Mouse (Mus musculus) urinary bladder, adult 18-20 months (tissue): ENCODE measurements at regions not wholly inside any gene's neighbourhood (a gene's known extent, or its start where the extent isn't known, plus 50 kb on each side); places are given as distances from the start of the nearest gene placed in this dataset.

ENCODE experiments used
- DNase-seq, 2 experiments: peaks; one replicate each; pipeline ENCODE4 v3.0.0; 2022; ENCODE audit warnings: low spot score in 2 of 2, mixed read lengths in 2 of 2

DNA sequence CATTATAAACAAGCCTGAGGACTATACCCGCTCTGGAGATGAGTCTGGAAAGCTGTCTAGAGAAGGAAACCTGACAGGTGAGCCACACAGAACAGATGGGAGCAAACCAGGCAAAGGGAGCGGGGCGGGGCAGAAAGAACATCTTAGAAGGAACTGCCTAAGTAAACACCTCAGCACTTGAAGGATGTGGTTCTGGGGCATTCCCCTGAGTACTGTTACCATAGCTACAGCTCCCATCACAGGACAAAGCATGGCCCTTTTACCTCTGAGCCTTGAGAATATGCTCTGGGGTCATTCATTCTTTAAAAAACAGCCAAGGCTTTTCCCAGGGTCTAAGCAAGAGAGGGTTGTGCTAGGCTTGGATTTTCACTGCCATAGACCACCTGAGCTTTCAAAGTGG, 127.6 kb downstream of the Rpap3 start:
- no peak for DNase-seq

DNA sequence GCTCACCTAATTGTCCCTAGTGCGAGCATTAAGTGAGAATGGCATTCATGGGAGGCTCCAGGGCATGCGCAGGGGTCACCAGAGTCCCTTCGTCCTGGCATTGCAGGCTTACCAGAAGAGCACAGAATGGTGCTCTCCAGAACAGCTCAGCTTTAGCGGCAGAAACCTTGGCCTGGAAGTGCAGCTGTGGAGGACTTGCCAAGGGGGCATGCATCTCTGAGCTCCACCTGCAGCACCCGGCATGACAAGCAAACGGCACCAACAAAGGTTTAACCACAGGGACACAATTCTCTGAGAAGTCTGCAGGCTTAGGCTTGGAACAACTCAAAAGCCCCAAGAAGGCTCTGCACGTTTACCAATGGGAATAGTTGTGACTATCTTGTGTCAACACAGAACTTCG, 128.4 kb downstream of the Rpap3 start:
- no peak for DNase-seq

DNA sequence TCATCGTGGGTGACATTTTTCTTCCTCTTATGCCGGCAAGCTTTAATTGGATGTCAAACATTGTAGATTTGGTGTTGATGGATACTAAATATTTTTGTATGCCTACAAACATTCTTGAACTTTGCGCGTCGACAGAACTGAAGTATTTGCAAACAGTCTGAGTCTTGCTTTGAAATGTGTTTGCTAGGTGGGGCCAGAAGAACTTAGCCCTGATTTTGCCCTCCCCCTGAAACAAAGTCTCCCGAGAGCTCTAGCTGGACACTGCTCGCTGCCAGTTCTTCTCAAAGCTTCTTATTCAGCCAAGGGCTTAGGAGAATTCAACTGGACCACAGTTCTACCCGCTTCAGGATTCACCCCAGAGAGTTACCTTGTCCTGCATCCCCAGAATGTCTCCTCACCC, 133.0 kb downstream of the Rpap3 start:
- DNase-seq = no peak

DNA sequence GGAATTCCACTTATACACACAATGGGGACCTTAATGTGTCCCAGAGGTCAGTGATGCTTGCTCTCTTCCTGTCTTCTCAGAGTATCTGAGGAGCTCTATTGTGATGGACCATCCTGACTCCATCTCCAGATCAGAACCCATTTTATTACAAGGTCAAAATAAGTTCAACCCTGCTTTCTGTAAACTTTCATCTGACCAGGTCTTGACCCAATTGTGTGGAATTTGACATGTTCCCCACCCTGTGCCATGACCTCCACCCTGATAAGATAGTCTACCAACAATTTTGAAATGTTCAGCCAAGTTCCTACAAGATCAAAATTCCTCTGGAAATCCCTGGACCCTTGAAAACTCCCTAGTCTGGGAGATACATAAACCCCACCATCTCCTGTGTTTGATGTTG, 133.7 kb downstream of the Rpap3 start:
- DNase-seq = peak in 1 of 2 experiments; percentile 14

DNA sequence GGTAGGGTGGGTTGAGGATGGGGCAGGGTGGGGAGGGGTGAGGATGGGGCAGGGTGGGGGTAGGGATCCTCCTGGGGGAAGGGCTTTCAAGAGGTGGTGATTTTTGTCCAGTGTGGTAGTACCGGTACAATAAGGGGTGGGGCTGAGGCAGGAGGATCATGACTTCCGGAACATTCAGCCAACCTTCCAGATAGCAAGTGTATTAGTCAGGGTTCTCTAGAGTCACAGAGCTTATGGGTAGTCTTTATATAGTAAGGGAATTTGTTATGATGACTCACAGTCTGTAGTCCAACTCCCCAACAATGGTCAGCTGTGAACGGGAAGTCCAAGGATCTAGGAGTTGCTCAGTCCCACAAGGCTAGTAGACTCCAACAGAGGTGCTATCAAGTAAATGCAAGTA, 145.5 kb downstream of the Rpap3 start:
- no peak for DNase-seq

DNA sequence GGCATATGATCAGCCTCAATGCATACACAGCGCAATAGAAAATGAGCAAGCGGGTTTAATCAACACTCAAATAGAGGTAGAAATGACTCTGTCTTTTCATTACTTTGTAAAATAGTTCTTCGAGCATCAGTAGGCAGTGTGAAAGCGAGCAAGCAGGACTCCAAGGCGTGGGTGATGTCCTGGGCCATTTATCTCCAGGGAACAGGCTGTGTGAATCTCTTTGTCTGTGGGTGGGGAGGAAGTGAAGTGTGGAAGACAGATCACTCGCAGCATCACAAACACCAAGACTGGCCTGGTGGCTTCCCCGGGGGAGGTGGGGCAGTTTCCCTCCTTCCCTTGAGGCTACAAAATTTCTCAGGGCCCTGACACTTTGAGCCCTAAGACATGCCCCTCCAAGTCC, 146.9 kb downstream of the Rpap3 start:
- DNase-seq = no peak

DNA sequence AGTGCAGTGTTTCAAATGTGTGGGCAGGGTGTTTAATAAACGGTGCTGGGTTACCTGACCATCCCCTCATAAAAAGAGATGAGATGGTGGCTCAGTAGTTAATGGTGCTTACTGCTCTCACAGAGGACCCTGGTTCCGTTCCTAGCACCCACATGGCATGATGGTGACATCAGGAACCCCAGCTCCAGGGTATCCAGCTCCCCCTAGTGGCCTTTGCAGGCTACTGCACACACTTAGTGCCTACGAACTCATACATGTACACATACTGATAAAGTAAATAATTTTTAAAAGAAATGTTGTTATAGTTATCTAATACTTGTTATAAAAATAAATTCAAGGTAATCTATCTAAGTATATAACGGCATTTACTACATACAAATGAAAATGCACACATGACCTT, 157.3 kb downstream of the Rpap3 start:
- DNase-seq = no peak

DNA sequence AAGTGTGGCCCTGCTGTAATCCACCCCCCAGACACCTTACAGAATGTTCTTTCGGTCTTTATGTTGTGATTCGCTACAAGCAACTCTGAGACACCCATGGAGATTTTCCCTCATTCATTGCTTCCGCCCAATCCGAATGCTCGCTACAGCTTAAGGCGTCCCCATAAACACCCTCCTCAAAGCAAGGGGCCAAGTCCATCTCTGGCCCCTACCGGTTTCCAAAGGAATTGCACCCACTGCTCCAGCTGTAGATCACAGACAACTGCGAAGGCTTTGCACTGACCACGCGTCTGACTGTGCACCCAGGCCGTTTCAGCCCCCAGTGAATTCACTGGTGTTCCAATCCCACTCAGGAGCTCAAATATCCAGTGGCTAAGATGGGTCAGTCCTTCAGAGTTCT, 160.6 kb downstream of the Rpap3 start:
- DNase-seq = no peak

DNA sequence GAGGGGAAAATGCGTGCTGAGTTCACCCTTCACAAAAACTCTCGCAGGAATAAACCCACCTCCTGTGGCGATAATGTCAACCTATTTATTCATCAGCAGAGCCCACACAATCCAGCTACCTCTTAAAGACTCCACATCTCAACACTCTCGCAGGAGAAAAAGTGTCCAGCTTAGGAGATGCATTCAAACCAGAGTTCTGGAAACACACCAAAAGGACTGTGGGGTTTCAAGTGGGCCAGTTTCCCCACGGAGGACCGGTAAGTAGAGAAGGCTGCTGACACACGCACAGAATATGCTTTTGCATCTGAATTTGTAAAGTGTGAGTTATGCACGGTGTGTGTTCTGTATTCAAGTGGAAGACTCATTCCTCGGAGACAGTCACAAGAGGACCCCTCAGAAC, 164.0 kb downstream of the Rpap3 start:
- DNase-seq = no peak

DNA sequence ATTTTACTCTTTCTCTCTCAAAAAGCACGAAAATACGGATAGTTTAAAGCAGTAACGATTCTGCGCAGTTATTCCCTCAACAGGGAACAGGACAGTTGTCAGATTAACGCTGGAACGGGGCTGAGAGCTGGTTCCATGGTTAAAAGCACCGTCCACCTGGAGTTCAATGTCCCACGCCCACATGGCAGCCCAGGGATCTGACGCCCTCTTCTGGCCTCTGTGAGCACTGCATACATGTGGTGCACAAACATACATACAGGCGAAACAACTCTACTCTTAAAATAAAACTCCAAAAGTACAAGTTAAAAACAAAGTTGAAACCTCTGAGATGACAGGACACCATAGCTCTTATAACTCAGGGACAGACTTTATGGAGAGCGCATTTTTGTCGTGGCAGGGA, 169.5 kb downstream of the Rpap3 start:
- DNase-seq = no peak

DNA sequence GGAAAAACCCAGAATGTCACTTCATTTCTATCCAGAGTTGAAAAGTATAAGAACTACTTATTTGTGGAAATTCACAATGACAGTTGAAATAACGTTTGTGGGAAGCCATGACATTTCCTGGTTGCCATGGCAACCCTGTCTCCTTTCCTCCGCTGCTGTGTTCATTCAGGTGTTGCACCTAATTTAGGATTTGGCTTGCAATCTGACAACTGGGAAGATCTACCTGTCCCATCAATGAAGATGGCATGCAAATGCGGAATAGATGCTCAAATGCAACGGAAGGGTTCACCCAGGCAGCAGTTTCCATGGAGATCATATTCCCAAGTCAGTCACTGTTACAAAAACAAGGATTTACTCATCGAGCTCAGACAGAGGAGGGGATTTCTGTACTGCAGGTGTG, 170.7 kb downstream of the Rpap3 start:
- DNase-seq = no peak

DNA sequence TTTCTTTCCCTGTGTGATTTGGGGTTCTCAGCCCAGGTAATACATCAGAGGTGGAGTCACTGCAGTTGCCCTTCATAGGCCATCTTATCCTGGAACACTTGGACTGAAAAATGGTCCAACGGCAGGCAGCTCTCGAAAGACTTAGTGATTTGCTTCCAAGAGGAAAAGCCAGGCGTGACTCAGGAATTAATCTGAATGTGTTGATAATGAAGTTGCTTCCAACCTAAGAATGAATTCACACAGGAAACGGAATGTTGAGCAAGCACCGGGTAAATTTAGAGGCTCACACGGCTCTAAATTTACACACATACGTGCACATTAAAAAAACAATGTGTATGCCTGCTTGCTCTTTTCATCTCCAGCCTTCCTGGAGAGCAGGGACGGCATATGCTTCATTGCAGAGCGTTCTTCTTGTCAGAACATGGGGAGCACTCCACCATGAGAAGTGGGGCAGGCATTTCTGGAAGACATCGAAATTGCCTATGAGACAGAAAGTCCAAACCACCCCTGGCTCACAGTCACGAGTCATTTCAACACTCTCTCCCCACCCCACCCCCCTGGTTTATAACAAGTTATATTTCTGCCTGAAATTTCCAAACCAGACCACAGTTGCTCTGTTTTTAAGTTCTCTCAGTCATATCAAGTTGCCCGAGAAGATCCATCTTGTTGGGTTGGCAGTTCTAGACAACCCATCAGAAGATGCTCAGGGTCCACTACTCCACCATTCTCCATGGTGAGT, 171.9 kb downstream of the Rpap3 start:
- DNase-seq = no peak

DNA sequence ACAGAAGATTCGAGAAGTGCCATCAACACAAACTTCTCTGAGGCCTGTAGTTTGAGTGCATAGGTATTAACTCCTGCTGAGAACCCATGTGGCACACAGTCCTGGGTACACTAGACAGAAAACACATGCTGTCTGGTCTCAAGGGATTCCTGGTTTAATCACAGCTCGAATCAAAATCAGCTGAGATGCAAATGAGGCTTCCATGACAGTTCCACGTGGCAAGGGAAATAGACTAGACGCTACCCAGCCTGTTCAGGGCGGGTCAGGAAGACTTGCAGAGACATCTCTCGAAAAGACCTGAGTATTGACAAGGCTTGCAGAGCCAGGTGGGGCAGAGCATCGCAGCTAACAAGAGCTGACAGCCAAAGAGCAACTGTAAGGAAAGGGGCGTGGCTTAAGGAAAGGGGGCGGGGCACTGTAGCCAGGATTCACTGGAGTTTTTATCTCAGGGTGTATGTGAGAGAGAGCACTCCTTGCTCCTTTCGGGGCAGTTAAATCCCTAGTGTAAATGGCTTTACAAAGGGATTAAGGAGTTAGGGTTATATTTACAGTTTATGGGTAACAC, 173.2 kb downstream of the Rpap3 start:
- no peak for DNase-seq

DNA sequence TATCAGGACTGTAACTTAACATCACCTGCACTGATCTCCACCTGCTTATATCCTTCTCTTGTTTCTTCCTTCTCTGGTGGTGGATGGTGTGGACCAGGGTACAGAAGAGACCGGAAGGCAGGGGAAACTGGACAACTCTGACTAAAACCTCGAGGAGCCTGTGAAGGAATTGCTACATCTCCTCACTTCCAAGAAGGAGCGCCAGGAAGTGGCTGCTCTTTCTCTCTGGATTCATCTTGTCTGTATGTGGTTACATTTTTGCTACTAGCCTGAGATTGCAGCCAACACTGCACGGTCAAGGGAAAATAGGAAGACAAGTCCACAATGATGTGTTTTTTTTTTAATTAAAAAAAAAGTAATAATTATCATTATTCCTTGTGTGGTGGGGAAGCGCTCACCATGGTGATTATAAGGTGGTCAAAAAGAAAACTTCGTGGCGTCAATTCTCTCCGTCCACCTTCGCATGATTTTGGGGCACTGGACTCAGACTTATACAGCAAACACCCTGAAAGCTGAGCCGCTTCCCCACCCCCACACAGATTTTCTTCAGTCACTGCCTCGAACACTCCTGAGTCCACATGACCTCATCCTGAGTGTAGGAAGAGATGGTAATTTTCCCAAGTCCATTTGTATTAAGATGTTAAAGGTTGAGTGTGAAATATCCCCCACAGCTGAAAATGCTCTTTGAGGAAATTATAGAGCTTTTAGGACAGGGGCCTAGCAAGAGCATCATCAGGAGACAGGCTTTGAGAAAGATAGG, 177.2 kb downstream of the Rpap3 start:
- DNase-seq = no peak

DNA sequence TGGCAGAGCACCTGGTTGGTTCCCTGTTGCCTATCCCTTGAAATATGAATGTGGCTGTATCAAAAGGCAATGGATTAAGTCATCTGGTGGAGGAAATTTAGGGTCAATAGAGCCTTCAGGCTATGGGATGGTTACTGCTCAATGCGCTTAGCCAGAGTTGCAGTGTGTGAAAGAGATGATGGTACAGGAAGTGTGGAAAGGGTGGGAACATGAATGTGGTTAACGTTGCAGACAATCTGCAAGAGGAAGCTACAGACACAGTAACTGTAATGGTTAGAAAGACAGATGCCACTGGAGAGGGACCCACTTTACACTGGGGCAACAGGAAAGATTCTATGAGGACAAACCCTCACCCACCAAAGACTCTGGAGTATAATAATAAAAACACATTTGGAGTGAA, 185.2 kb downstream of the Rpap3 start:
- DNase-seq = no peak

DNA sequence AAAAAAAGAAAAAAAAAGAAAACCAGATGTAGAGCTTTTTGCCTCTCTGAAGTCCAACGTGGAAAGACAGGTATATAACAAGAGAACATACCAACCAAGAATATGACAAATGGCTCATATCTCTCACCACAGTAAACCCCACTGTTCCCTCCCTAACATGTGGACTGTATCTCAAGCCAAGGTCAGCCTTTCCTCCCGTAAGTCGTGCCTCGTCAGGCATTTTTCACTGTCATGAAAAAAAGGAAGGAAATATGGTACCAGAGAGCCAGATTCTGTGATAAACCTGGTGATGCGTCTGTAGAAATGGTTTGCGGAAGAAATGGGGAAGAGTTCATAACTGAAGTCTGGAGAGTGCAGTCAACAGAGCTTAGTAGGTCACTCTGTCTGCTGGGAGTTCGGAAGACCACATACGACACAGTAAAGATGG, 185.7 kb downstream of the Rpap3 start:
- DNase-seq = no peak

DNA sequence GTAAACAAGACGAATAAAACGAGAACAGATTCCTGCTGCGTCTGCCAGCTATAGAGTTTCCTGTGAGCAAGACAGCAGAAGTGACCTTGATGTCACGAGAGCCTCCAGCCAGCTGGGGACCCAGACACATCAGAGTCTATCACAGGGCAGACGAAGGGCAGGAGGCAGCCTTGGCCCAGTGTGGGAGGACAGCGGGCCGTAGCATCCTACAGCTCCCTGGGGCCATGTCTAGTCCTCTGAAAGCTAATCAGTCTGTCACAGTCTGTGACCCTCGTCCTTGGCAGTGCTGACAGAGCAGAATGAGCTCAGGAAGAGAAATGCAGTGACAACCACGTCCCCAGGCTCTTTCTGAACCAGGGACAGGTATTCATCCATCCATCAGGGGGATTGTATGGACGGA, 187.7 kb downstream of the Rpap3 start:
- no peak for DNase-seq

DNA sequence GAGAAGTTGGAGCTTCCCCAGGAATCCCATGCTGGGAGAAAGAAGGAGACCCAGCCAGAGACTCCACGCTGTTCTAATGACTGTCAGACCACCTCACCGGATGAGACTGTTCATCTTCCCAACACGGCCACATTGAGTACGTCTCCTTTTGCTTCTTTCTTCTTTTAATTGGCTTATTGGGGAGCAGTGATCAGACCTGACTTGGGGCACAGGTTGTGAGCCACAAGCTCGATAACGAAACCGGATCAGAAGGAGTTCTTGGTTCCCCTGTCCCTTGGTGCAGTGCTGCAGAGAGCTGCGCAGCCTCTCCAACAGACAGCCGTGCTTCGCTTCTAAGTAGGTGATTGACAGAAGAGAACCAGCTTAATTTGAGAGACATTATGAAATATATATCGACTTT, 188.4 kb downstream of the Rpap3 start:
- DNase-seq = no peak

DNA sequence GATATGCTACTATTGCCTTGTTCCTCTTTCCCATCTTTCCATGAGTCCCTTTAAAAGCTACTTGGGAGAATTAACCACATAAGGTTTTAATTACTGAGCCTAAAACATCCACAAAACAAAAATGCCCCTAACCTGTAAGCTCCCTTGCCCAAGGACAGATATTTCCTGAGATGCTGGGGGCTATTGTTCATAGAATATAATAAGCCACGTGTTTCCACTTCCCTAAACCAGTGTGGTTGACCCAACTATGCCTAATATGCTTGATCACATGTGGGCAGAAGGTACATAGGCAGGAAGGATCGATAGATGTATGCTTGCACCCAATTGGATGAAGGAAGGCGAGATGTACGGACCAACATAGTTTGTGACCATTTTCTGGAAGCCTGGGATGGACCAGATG, 189.9 kb downstream of the Rpap3 start:
- no peak for DNase-seq

DNA sequence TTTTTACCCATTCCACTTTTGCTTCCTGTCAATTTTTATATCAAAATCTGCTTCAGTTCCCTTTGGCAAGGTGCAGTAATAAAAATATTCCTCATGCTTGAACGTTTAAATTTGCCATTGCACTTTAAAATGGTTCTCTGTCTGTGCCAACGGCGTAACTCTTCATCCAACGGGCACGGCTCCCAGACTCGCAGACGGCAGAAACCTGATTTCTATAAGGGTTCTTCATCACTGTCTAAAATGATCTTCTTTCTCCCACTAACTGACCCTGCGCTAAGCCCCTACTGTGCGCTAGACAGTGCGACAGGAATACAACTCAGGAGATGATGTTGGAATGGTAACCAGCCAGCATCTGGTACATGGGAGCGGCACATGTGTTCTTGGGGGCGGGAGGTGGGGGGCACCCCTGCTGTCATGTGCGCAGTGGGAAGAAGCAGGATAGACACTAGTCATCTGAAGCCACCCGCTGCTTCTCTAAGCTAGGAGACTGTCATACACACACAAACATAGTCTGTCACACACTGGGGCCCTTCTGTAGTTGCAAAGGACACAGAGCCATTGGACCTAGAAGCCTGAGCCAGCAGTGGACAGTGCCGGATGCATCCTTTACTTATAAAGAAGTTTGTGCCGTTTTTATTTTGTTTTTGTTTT, 197.8 kb downstream of the Rpap3 start:
- no peak for DNase-seq

DNA sequence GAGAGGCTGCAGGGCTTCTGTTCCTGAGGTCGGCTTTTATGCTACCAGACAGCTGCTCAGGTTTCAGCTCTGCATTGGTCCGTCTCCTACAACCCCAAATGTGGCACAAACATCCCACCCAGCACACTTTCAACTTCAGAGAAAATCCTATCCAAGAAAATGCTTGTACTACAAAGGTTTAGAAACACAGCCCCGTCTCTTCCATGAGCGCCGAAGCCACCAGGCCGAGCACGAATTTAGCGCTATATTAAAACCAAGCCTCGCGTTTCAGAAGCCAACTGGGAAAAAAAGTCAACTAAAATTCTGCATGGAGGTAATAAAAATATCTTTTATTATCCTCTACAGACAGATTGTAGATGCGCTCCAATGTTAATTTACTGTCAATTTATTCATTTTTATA, 198.4 kb downstream of the Rpap3 start:
- no peak for DNase-seq

DNA sequence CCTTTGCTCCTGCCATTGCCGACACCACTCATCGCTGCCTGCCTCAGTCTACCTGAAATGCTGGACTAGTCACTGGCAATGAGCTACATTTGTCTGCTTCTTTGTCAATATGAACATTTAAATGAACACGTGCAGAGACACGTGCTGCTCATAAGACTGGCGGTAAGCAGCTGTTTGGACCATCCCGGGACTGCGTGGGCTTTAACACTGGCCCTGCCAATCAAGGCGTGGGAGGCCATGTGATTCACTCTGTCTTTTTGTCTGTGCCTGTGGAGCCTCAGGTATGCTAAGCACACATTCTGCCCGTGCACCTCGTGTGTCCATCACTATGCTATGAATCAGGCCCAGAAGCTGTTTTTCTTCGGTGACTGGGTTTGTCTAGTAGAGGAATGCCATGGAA, 199.9 kb downstream of the Rpap3 start:
- DNase-seq = no peak

DNA sequence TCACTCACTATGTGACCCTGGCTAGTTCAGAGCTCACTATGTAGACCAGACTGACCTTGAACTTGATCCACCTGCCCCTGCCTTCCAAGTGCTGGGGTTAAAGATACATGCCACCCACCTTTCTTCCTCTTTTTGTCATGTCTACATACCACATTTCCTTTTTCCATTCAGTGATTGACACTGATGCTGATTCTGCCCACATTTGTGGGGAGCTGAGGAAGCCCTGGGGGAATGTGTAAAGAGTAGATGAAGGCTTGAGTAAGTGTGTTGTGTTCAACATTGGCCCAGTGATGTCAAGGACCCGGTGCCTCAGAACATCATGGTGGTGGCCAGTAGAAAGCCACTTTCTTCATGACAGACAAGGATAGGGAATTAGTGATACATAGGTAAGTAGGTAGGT, 201.3 kb downstream of the Rpap3 start:
- no peak for DNase-seq
